Comparison of ENCODE assay signal across 8 mouse cellular contexts in the genomic region with DNA sequence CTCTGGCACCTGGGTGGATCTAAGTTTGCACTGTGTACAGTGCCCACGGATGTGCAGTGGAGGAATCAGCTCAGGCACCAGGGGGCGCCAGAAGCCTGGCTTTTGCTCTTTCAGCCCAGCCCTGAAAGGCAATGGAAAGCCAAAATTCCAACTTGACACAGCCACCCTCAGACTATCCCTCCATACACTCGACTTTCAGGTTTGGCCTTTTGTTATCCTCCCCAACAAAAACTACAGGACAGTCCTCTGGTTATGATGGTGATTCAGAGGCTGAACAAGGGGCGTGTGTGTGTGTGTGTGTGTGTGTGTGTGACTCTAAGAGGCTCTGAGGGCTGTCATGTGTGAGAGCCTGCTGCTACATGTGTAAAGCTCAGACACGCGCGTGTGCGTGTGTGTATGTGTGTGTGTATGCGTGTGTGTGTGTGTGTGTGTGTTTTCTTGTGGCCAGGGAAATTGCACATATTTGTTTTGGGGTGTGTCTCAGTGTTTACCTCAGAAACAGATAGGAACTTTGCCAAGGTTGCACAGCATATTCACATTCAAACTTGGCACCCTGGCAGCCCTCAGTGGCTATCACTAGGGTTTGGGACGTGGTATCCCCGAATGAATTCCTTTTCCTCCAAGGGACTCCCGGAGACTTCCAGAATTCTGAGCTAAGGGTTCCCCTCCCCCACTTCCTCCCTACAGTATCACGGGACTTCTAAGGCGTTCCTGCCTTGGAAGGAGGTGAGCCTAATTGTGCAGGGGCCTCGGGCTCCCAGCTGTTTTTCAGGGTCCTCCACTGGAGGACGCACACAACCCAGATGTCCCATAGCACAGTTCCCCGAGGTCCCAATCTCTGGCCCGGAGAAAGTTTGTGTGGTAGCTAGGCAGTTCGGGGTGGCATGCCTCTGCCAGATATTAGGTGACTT. TPM values are rescaled to one million over a fixed set of nuclear protein-coding genes. Genes with fewer than 3 reads are reported as not detected.
DNase-seq lines count a peak whose midpoint lies in the region; ATAC-seq and TF ChIP-seq lines count a peak whose summit lies in the region.

No protein-coding gene starts in this region.

- peaks cover 11% of the 10 kb centered on the region for H3K27me3 ChIP-seq in G1E (ENCODE audit: insufficient read depth, low read length)
- peaks cover 24% of the 10 kb centered on the region for H3K27me3 ChIP-seq in forebrain, embryonic 15.5 days

- H3K9me3 ChIP-seq in G1E (replicated peaks), result no peaks in the 10 kb centered on the region
- H3K9me3 ChIP-seq in forebrain, embryonic 15.5 days, result no peaks in the 10 kb centered on the region

- H3K27ac ChIP-seq in forebrain, embryonic 15.5 days (replicated peaks), result peak overlapping the region; percentile 31

- H3K4me3 ChIP-seq in G1E (ENCODE audit: low read depth, low read length), result peak overlapping the region; percentile 78
- H3K4me3 ChIP-seq in forebrain, embryonic 15.5 days, result peak overlapping the region; percentile 34

- peak; percentile 85 for TF ChIP-seq CTCF in G1E (IDR thresholded peaks at IDR 0.05; ENCODE audit: low read depth, low read length)

- WGBS in forebrain, embryonic 15.5 days, result 8% methylated on average over 19 of the region's 19 CpGs

- peak; percentile 68 for DNase-seq in G1E (ENCODE audit: low spot score)
- peak; percentile 80 for DNase-seq in cerebellum, adult 11-12 months
- DNase-seq in heart, postnatal 36 days, result peak; percentile 93 to 95
- DNase-seq in layer of hippocampus, adult 9-11 months, result peak; percentile 78
- DNase-seq in lung, postnatal 10 days, result peak; percentile 94
- peak; percentile 90 for DNase-seq in ovary, postnatal 14 days (ENCODE audit: low spot score)
- peak; percentile 93 for DNase-seq in thymus, postnatal 14 days

- peaks cover 28% of the 10 kb centered on the region for H3K36me3 ChIP-seq in G1E (replicated peaks)
- H3K36me3 ChIP-seq in forebrain, embryonic 15.5 days, result no peaks in the 10 kb centered on the region

- H3K4me1 ChIP-seq in G1E (ENCODE audit: insufficient read depth, low read depth, low read length), result peaks cover 41% of the 10 kb centered on the region
- peaks cover 17% of the 10 kb centered on the region for H3K4me1 ChIP-seq in forebrain, embryonic 15.5 days

- ATAC-seq in G1E (ENCODE audit: extremely low read depth, insufficient number of reproducible peaks, low FRiP score, poor library complexity, severe bottlenecking), result peak; percentile 36
- peak; percentile 77 for ATAC-seq in forebrain, embryonic 15.5 days (replicated peaks)

- intact Hi-C loops in heart, postnatal 36 days (cut with DNase I), result loop anchor here (1.0 to 5.0 kb wide), 3 partner anchors 97 to 295 kb away; a partner anchor contains a TSS

- H3K4me2 ChIP-seq in forebrain, embryonic 15.5 days (replicated peaks), result peak overlapping the region; percentile 48

- no peak overlapping the region for H3K9ac ChIP-seq in forebrain, embryonic 15.5 days (replicated peaks)

RNA-seq across cellular contexts. Expression of a gene that starts 0.7 kb away (rescaled TPM):
- 44.0 and 55.0 TPM in 2 replicates for total RNA-seq in G1E (2014; fragmentation: Nextera tagmentation)
- total RNA-seq in G1E (2017), result 84.0 and 90.5 TPM in 2 replicates
- polyA plus RNA-seq in G1E (2012), result 65.5 and 69.5 TPM in 2 replicates
- polyA plus RNA-seq in forebrain, embryonic 15.5 days (2015; fragmentation: Nextera tagmentation; extraction: Ambion mirVana), result 3.4 and 3.7 TPM in 2 replicates
- total RNA-seq in heart, postnatal 36 days (2021), result 10 to 100 TPM; 42.3 to 46.0 TPM

RNA-seq across cellular contexts. Expression of a gene that starts 21.2 kb away (rescaled TPM):
- total RNA-seq in G1E (2014; fragmentation: Nextera tagmentation) (0.30 TPM in 1 of 2 replicates, not detected in the other), G1E (2017) (0.06 and 0.27 TPM in 2 replicates)
- polyA plus RNA-seq in G1E (2012), result 0.67 and 0.86 TPM in 2 replicates
- polyA plus RNA-seq in forebrain, embryonic 15.5 days (2015; fragmentation: Nextera tagmentation; extraction: Ambion mirVana), result 93.1 and 95.7 TPM in 2 replicates
- total RNA-seq in heart, postnatal 36 days (2021), result 10 to 100 TPM; 73.4 to 88.6 TPM

RNA-seq across cellular contexts. Expression of a gene that starts 24.6 kb away (rescaled TPM):
- total RNA-seq in G1E (2014; fragmentation: Nextera tagmentation), result 41.9 and 57.6 TPM in 2 replicates
- 36.2 and 40.4 TPM in 2 replicates for total RNA-seq in G1E (2017)
- 5.5 and 5.6 TPM in 2 replicates for polyA plus RNA-seq in G1E (2012)
- 4.8 and 5.8 TPM in 2 replicates for polyA plus RNA-seq in forebrain, embryonic 15.5 days (2015; fragmentation: Nextera tagmentation; extraction: Ambion mirVana)
- total RNA-seq in heart, postnatal 36 days (2021), result 1 to 10 TPM; 2.7 to 4.5 TPM

RNA-seq across cellular contexts. Expression of a gene that starts 26.3 kb away (rescaled TPM):
- 28.6 and 31.6 TPM in 2 replicates for total RNA-seq in G1E (2014; fragmentation: Nextera tagmentation)
- total RNA-seq in G1E (2017), result 41.0 and 41.8 TPM in 2 replicates
- polyA plus RNA-seq in G1E (2012), result 92.3 and 106 TPM in 2 replicates
- 2.9 and 3.9 TPM in 2 replicates for polyA plus RNA-seq in forebrain, embryonic 15.5 days (2015; fragmentation: Nextera tagmentation; extraction: Ambion mirVana)
- 1 to 10 TPM; 5.7 to 8.4 TPM for total RNA-seq in heart, postnatal 36 days (2021)

Comparison
In these comparisons a context has a peak if more than half of its experiments do, and no peak if none do; other contexts are left out.
1. Peak in every context shown above with its lines: DNase-seq, ATAC-seq, H3K4me3 ChIP-seq and H3K27ac ChIP-seq.
2. RNA of a gene that starts 21.2 kb away (total RNA-seq): 73.4 to 88.6 TPM in heart, postnatal 36 days; 0.06 to 0.30 TPM in G1E; every median in the first group is over 10 times any median in the second.
3. RNA of a gene that starts 24.6 kb away (total RNA-seq): 36.2 to 57.6 TPM in G1E; 2.7 to 4.5 TPM in heart, postnatal 36 days; every median in the first group is over 4 times any median in the second.